Mouse (Mus musculus) heart, embryonic 12.5 days (tissue): ENCODE measurements around the gene Rprd1b. TPM values are rescaled to one million over a fixed set of nuclear protein-coding genes. Genes with fewer than 3 reads are reported as not detected.

Experiments used
- ATAC-seq: fragments of 200-750 bp; cut with Nextera tagmentation; 2 replicates; pipeline ENCODE4 v1.8.0; 2017; ENCODE audit warnings: moderate TSS enrichment, moderate library complexity; ENCODE audit not compliant: insufficient number of reproducible peaks, low FRiP score
- H3K27ac ChIP-seq: fragments of 300-500 bp; sonication (generic); 2 replicates; pipeline ENCODE4 v1.5.1; 2016; ENCODE audit warnings: mild to moderate bottlenecking, moderate library complexity; ENCODE audit not compliant: poor library complexity, severe bottlenecking
- H3K27me3 ChIP-seq: fragments of 300-500 bp; sonication (generic); replicated peaks from 2 replicates; pipeline ENCODE4 v1.6.1; 2016; ENCODE audit warnings: mild to moderate bottlenecking, moderate library complexity
- H3K36me3 ChIP-seq: fragments of 300-500 bp; sonication (generic); 2 replicates; pipeline ENCODE4 v1.6.1; 2016; ENCODE audit warnings: mild to moderate bottlenecking, moderate library complexity
- H3K4me1 ChIP-seq: fragments of 300-500 bp; sonication (generic); replicated peaks from 2 replicates; pipeline ENCODE4 v1.6.1; 2016; ENCODE audit warnings: mild to moderate bottlenecking
- H3K4me2 ChIP-seq: fragments of 300-500 bp; sonication (generic); 2 replicates; pipeline ENCODE4 v1.6.1; 2016; ENCODE audit warnings: mild to moderate bottlenecking, moderate library complexity
- H3K4me3 ChIP-seq: fragments of 300-500 bp; sonication (generic); 2 replicates; pipeline ENCODE4 v1.5.1; 2016; ENCODE audit warnings: mild to moderate bottlenecking
- H3K9ac ChIP-seq: fragments of 300-500 bp; sonication (generic); 2 replicates; pipeline ENCODE4 v1.6.1; 2016; ENCODE audit warnings: mild to moderate bottlenecking, moderate library complexity
- H3K9me3 ChIP-seq: fragments of 300-500 bp; sonication (generic); replicated peaks from 2 replicates; pipeline ENCODE4 v1.6.1; 2016; ENCODE audit warnings: mild to moderate bottlenecking, moderate library complexity
- WGBS: fragments of 180-500 bp; shearing (Covaris S2); methylation state at CpG from one replicate; pipeline ENCODE4 v1.1.7; 2016; 5-methylcytosine and 5-hydroxymethylcytosine counted together
- polyA plus RNA-seq: library from polyadenylated mRNA; unstranded; fragments of >200 nt; fragmentation: Nextera tagmentation; extraction: Ambion mirVana; gene quantifications from 2 replicates; pipeline ENCODE4 v1.2.1, GENCODE M21; 2016

Gene Rprd1b
- polyA plus RNA-seq, 1 experiment from 2014 or later = 32.4 TPM

DNA sequence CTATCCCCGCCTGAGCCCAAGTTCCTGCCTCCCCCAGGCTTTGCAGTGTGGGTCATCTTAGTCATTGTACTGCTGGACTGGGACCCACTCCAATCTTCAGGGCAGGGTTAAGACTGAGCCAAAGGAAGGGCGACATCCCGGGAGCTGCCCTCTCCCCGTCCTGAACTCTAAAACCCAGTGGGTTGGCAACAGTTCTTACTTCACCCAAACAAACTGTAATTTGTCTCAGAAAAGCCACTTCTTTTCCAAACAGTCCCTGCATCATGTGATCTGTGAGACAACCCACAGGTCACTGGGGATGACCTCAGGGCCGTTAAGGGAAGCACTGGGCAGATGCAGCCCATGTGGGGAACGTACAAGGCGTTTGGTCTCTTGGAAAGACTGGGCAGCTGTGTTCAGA lies 107.9 kb downstream of the Rprd1b start:
- no peak overlapping the region for H3K4me2 ChIP-seq
- H3K27ac ChIP-seq = no peak overlapping the region
- H3K27me3 ChIP-seq = no peaks in the 10 kb centered on the region
- no peak for ATAC-seq
- no peak overlapping the region for H3K4me3 ChIP-seq
- no peak overlapping the region for H3K9ac ChIP-seq
- 67% methylated on average over 7 of the region's 7 CpGs for WGBS
- H3K9me3 ChIP-seq = no peaks in the 10 kb centered on the region
- peaks cover 85% of the 10 kb centered on the region for H3K36me3 ChIP-seq
- peaks cover 63% of the 10 kb centered on the region for H3K4me1 ChIP-seq

DNA sequence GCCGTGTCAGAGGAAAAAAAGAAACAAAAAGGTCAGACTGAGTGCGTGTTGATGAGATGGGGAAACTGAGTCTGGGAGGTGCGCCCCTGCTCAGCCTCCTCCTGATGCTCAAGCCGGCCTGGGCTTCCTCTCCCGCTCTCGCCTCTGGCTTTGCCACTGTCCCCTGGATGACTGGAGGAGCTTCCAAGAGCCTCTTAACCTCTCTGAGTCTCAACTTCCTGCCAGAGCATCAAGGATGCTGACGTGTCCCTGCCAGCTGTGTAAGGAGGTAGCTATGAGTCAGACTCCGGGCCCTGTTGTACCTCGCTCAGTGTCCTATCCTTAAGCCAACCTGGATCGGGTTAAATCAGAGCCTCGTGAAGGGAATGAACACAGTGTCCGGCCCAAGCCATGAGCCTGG lies 109.5 kb downstream of the Rprd1b start:
- Histone ChIP-seq H3K4me3 (no peak overlapping the region), H3K4me2 (no peak overlapping the region), H3K27ac (no peak overlapping the region; the same call in 1 of the 2 replicates), H3K9ac (no peak overlapping the region), H3K36me3 (peaks cover 80% of the 10 kb centered on the region), H3K4me1 (peaks cover 66% of the 10 kb centered on the region), H3K9me3 (no peaks in the 10 kb centered on the region), H3K27me3 (no peaks in the 10 kb centered on the region)
- no peak for ATAC-seq
- WGBS = 79% methylated on average over 12 of the region's 12 CpGs

DNA sequence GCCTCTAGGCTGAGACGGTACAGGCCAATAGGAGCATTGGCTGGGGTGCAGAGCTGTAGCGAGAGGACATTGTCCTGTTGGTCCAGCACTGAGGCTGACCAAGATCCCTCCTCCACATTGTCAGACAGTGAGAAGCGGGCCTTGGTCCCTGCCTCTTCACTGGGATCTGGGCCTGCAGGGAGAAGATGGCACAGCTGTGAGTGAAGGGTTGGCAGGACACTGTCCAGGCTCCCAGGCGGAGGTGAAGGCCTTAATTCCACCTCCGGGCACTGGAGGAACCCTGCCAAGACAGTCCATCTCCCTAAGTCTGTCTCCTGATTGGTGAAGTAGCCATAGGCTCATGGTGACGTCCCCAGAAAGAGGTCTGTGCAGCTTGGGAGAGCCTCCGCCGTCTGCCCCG lies 110.5 kb downstream of the Rprd1b start:
- Histone ChIP-seq H3K4me1 (peaks cover 68% of the 10 kb centered on the region), H3K36me3 (peaks cover 73% of the 10 kb centered on the region), H3K9me3 (no peaks in the 10 kb centered on the region), H3K4me2 (no peak overlapping the region), H3K4me3 (no peak overlapping the region), H3K27ac (peak overlapping the region; percentile 98), H3K27me3 (no peaks in the 10 kb centered on the region), H3K9ac (peak overlapping the region; percentile 58)
- WGBS = 82% methylated on average over 9 of the region's 9 CpGs
- no peak for ATAC-seq

DNA sequence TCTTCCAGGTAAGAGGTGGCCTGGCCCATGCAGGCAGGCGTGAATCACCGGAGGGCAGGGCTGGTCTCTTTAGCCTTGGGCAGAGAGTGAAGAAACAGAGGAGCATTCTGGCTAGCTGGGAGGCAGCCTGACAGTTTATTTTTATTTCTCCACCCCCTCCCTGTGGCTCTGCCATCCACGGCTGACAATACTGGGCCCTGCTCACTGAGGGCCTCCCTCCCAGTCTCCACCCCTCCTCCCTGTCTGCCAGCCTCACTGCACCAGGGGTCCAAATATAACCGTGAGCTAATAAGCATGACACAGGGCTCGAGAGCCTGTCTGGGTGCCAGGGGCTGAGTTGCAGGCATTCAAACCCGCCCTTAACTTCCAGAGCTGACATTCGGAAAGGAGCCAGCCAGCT lies 111.3 kb downstream of the Rprd1b start:
- peak overlapping the region; percentile 98 for H3K27ac ChIP-seq
- H3K4me1 ChIP-seq = peaks cover 72% of the 10 kb centered on the region
- no peaks in the 10 kb centered on the region for H3K9me3 ChIP-seq
- ATAC-seq = peak; percentile 60
- no peaks in the 10 kb centered on the region for H3K27me3 ChIP-seq
- no peak overlapping the region for H3K4me3 ChIP-seq
- H3K9ac ChIP-seq = peak overlapping the region; percentile 62; the same call in 1 of the 2 replicates
- H3K36me3 ChIP-seq = peaks cover 65% of the 10 kb centered on the region
- WGBS = 20% methylated on average over 7 of the region's 7 CpGs
- peak overlapping the region; percentile 76 for H3K4me2 ChIP-seq

DNA sequence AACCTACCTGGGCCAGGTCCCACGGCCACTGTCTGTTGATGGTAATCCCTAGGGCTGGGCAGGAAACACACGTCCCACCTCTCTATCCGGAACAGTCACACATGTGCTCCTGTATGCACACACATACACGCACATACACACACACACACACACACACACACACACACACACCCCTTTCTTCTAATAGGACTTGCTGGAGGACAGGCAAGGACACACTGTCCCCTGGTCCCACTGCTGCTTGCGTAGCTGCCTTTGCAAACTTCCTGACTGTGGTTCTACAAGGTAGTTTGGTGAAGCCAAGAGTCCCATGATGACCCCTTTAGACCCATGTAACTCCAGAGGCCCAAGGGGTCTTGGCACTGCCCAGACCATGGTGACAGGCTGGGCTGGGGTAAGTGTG lies 112.4 kb downstream of the Rprd1b start:
- peaks cover 55% of the 10 kb centered on the region for H3K36me3 ChIP-seq
- WGBS = 59% methylated on average over 5 of the region's 5 CpGs
- no peaks in the 10 kb centered on the region for H3K27me3 ChIP-seq
- H3K4me1 ChIP-seq = peaks cover 83% of the 10 kb centered on the region
- peak overlapping the region; percentile 76 for H3K4me2 ChIP-seq
- H3K27ac ChIP-seq = peak overlapping the region; percentile 98
- ATAC-seq = no peak
- H3K9me3 ChIP-seq = no peaks in the 10 kb centered on the region
- H3K4me3 ChIP-seq = no peak overlapping the region
- H3K9ac ChIP-seq = peak overlapping the region; percentile 62

DNA sequence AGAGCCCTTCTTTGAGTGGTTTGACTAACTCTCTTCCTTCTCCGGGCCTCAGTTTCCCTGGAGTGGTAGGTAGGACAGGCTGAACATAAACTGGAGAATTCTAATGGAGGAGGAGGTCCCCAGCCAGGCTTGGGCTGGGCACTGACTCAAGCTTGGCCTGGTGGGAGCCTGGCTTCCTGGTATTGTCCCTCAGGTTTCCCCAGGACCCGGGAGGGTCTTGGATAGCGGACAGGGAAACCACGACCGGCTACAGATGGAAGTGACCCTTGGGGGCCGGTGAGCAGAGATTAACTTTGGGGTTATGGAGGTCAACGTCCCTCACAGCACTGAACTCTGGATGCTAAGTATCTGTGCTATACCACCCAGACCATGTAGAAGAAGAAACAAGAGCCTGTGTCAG lies 113.0 kb downstream of the Rprd1b start:
- no peak overlapping the region for H3K4me3 ChIP-seq
- peak overlapping the region; percentile 98 for H3K27ac ChIP-seq
- H3K27me3 ChIP-seq = no peaks in the 10 kb centered on the region
- peak overlapping the region; percentile 76 for H3K4me2 ChIP-seq
- ATAC-seq = no peak
- H3K9me3 ChIP-seq = no peaks in the 10 kb centered on the region
- H3K36me3 ChIP-seq = peaks cover 49% of the 10 kb centered on the region
- peak overlapping the region; percentile 62 for H3K9ac ChIP-seq
- H3K4me1 ChIP-seq = peaks cover 81% of the 10 kb centered on the region
- 50% methylated on average over 7 of the region's 7 CpGs for WGBS

DNA sequence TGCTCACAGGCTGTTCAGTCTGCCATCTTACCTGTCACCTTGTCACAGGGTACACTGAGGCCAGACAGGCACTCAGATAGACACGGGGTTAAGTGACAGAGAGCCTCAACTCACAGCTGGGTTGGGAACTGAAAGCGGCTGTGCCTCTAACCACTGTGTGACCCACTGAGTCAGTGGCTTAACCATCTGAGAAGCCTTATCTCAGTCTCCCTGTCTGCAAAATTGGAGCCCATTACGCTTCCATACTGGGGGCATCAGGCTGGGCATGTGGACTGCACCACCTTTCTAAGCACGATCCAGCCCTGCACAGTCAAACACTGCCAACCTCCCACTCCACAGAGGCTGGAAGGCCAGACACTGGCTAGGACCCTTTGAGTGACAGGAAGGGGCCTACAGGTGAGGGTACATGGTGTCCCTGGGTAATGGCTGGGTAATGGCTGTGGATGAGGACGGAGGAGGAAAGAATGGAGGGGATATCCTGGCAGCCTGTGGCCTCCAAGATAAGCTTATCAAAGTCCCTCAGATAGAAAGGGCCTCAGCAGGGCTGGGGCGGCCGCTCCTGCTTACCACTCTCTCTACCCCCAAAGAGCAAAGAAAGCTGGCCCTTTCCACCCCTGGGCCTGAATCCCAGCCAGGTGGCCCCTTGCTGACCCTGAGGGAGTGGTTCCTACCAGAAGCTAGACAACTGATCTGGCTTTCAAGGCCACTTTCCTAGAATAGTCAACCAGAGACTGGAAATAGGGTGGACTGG lies 113.6 kb downstream of the Rprd1b start:
- no peaks in the 10 kb centered on the region for H3K9me3 ChIP-seq
- H3K36me3 ChIP-seq = peaks cover 43% of the 10 kb centered on the region
- peak overlapping the region; percentile 62 for H3K9ac ChIP-seq
- peak; percentile 59 for ATAC-seq
- no peaks in the 10 kb centered on the region for H3K27me3 ChIP-seq
- H3K4me1 ChIP-seq = peaks cover 81% of the 10 kb centered on the region
- H3K4me3 ChIP-seq = no peak overlapping the region
- peak overlapping the region; percentile 98 for H3K27ac ChIP-seq
- WGBS = 19% methylated on average over 7 of the region's 7 CpGs
- H3K4me2 ChIP-seq = peak overlapping the region; percentile 76

DNA sequence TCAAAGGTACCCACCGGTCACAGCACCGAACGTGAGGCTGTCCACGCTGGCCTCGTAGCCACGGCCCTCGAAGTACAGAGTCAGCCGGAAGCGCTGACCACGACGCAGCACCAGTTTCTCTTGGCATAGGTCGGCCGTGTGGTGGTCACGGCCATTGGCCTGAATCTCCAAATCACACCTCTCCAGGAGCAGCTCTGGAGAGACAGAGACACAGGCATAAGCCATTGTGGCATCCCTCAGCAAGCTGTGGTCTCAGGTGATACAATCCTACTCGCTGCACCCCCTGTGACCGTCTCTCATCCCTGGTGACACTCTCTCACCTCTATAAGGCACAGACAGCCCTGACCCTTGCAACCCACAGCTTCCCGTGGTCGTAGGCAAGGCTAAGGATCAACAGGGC lies 114.7 kb downstream of the Rprd1b start:
- WGBS = 78% methylated on average over 18 of the region's 18 CpGs
- no peaks in the 10 kb centered on the region for H3K27me3 ChIP-seq
- H3K9me3 ChIP-seq = no peaks in the 10 kb centered on the region
- peaks cover 77% of the 10 kb centered on the region for H3K4me1 ChIP-seq
- H3K4me2 ChIP-seq = peak overlapping the region; percentile 76
- ATAC-seq = no peak
- peaks cover 34% of the 10 kb centered on the region for H3K36me3 ChIP-seq
- H3K27ac ChIP-seq = peak overlapping the region; percentile 98
- H3K4me3 ChIP-seq = peak overlapping the region; percentile 66
- H3K9ac ChIP-seq = peak overlapping the region; percentile 91; the same call in 1 of the 2 replicates

DNA sequence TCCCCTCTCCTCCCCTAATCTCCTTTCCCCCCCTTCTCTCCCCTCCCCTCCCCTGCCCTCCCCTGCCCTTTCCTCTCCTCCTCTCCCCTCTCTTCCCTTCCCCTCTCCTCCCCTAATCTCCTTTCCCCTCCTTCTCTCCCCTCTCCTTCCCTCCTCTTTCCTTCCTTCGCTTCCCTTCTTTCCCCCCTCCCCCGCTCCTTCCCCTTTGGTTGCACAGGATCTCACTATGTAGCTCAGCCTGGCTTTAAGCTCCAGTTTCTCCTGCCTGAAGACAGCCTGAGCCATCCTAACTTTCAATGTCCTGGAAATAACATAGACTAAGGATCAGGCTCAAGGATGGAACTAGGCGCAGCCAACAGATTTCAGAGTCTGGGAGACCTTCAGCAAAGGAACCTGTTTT lies 115.5 kb downstream of the Rprd1b start:
- no peak for ATAC-seq
- 61% methylated on average over 3 of the region's 3 CpGs for WGBS
- Histone ChIP-seq H3K27me3 (no peaks in the 10 kb centered on the region), H3K9ac (peak overlapping the region; percentile 91), H3K9me3 (no peaks in the 10 kb centered on the region), H3K4me2 (peak overlapping the region; percentile 76), H3K4me1 (peaks cover 69% of the 10 kb centered on the region), H3K4me3 (peak overlapping the region; percentile 66), H3K27ac (peak overlapping the region; percentile 98), H3K36me3 (peaks cover 25% of the 10 kb centered on the region)

DNA sequence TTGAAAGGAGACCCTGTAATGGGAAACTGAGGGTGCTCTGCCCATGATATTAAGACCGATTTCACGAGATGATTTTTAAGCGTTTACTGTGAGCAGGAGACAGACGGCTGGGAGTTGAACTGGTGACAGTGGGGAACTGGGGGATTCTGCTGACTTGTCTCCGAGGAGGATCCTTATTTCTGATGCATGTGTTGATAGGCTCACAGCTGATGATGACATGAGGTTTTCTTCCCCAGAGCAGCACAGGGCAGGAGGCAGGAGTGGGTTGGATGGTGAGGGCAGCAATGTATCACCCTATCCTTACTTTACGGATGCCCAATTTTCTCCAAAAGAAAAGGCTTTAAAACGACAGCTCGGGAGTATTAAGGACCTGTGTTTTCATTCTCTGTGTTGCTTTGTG lies 116.0 kb downstream of the Rprd1b start:
- H3K4me1 ChIP-seq = peaks cover 64% of the 10 kb centered on the region
- no peak for ATAC-seq
- peak overlapping the region; percentile 76 for H3K4me2 ChIP-seq
- H3K27ac ChIP-seq = peak overlapping the region; percentile 98
- H3K27me3 ChIP-seq = no peaks in the 10 kb centered on the region
- H3K9me3 ChIP-seq = no peaks in the 10 kb centered on the region
- WGBS = 47% methylated on average over 8 of the region's 8 CpGs
- H3K4me3 ChIP-seq = peak overlapping the region; percentile 66
- H3K9ac ChIP-seq = peak overlapping the region; percentile 91
- peaks cover 22% of the 10 kb centered on the region for H3K36me3 ChIP-seq

DNA sequence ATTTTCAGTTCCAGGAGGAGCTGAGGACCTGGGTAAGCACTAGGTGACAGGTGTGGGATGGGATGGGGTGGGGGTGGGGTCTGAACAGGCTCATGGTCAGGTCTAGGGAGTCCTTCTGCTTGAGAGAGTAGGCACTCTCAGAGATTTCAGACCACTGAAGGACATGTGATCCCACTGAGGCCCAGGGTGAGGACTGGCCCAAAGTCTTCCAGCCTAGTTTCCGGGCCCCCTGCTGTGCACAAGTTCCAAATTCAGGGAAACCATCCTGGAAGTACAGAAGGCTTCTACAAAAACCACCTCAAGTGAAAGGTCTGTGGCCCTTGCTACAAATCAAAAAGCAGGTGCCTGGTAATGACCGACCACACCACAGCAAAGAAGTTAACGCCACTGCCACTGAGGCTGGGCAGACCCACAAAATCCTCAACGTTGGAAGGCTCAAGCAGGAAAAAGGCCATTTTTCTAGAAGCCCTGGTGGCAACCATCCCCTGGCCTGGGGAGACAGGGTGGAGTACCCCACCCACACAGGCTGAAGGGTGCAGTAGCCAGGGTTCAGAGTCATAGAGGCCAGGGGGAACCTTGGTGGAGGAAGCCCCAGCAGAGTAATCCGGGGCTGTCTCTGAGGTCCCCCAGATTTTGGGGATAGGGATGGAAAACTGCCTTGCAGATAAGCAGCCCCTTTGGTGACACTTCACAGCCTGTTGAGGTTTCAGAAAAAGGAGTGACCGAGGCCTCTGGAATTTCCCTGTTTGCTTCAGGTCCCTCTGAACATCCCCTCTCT lies 116.6 kb downstream of the Rprd1b start:
- ATAC-seq = no peak
- H3K9ac ChIP-seq = peak overlapping the region; percentile 91
- H3K4me3 ChIP-seq = peak overlapping the region; percentile 66
- 64% methylated on average over 6 of the region's 6 CpGs for WGBS
- peak overlapping the region; percentile 98 for H3K27ac ChIP-seq
- no peaks in the 10 kb centered on the region for H3K9me3 ChIP-seq
- H3K36me3 ChIP-seq = peaks cover 22% of the 10 kb centered on the region
- peaks cover 58% of the 10 kb centered on the region for H3K4me1 ChIP-seq
- H3K27me3 ChIP-seq = no peaks in the 10 kb centered on the region
- H3K4me2 ChIP-seq = peak overlapping the region; percentile 76
